Mouse (Mus musculus): ENCODE measurements around the gene Rfx1.

- TF ChIP-seq POLR2A (IDR thresholded peaks at IDR 0.05; ENCODE audit: borderline replicate concordance, insufficient read depth, low read length) (no peak), CTCF (IDR thresholded peaks at IDR 0.05; ENCODE audit: borderline replicate concordance, insufficient read depth, low read depth, low read length) (no peak)
Observed at GRCm38 (mm10) chr8:84084341-84085115, 17.9 kb downstream of the Rfx1 start.
